Mouse (Mus musculus) embryonic facial prominence, embryonic 10.5 days (tissue): Measurements from ENCODE around the gene Gm17428. TPM values are rescaled to one million over a fixed set of nuclear protein-coding genes. Genes with fewer than 3 reads are reported as not detected.

Source experiments
- DNase-seq: peaks from one replicate; pipeline ENCODE4 v3.0.0-alpha.2; 2017; ENCODE audit warnings: low spot score
- H3K27ac ChIP-seq: fragments of 300-500 bp; sonication (generic); replicated peaks from 2 replicates; pipeline ENCODE4 v1.5.1; 2016; ENCODE audit warnings: mild to moderate bottlenecking
- H3K27me3 ChIP-seq: fragments of 300-500 bp; sonication (generic); replicated peaks from 2 replicates; pipeline ENCODE4 v1.6.1; 2016; ENCODE audit warnings: low read depth, mild to moderate bottlenecking; ENCODE audit not compliant: poor library complexity, severe bottlenecking
- H3K36me3 ChIP-seq: fragments of 300-500 bp; sonication (generic); replicated peaks from 2 replicates; pipeline ENCODE4 v1.6.1; 2016; ENCODE audit warnings: mild to moderate bottlenecking, moderate library complexity
- H3K4me1 ChIP-seq: fragments of 300-500 bp; sonication (generic); 2 replicates; pipeline ENCODE4 v1.6.1; 2016
- H3K4me3 ChIP-seq: fragments of 300-500 bp; sonication (generic); 2 replicates; pipeline ENCODE4 v1.5.1; 2016; ENCODE audit warnings: mild to moderate bottlenecking, moderate library complexity
- H3K9me3 ChIP-seq: fragments of 300-500 bp; sonication (generic); 2 replicates; pipeline ENCODE4 v1.6.1; 2016; ENCODE audit warnings: mild to moderate bottlenecking
- WGBS: fragments of 180-500 bp; shearing (Covaris S2); methylation state at CpG from one replicate; pipeline ENCODE4 v1.1.7; 2016; 5-methylcytosine and 5-hydroxymethylcytosine counted together
- polyA plus RNA-seq: library from polyadenylated mRNA; unstranded; fragments of >200 nt; fragmentation: Nextera tagmentation; extraction: Ambion mirVana; gene quantifications from 2 replicates; pipeline ENCODE4 v1.2.1, GENCODE M21; 2016

The Gm17428 gene
- not detected in 2 replicates for polyA plus RNA-seq

DNA sequence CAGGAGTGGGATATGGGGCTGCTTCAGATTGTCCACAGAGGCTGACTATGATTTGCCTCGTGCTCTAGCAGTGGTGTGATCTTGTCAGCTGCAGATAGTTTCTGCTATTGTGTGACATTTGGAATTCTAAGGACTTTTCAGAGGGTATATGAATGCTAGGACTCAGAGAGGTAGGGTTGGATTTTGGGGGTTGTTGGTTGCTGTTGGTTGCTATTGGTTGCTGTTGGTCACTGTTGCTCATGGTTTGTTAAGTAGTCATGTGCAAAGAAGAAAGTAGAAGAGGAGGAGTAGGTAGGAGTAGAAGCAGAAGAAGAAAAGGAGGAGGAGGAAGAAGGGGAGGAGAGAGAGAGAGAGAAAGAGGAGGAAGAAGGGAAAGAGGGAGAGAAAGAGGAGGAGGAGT, at the start of gene Gm17428:
Gene Gm17428, plus strand, starts transcription at position 301 of the 400 bp plus-strand sequence.
- Histone ChIP-seq H3K27me3 (0 out of 2 replicates have a peak, but pooled peaks cover 3% of the 10 kb centered on the region), H3K4me1 (peaks cover 4% of the 10 kb centered on the region; the same call in 1 of the 2 replicates), H3K27ac (no peak within 1 kb of the TSS), H3K4me3 (no peak within 1 kb of the TSS), H3K36me3 (no peaks in the 10 kb centered on the region), H3K9me3 (no peaks in the 10 kb centered on the region)
- 63% methylated on average over 1 of the region's 1 CpGs for WGBS
- DNase-seq, result no peak

DNA sequence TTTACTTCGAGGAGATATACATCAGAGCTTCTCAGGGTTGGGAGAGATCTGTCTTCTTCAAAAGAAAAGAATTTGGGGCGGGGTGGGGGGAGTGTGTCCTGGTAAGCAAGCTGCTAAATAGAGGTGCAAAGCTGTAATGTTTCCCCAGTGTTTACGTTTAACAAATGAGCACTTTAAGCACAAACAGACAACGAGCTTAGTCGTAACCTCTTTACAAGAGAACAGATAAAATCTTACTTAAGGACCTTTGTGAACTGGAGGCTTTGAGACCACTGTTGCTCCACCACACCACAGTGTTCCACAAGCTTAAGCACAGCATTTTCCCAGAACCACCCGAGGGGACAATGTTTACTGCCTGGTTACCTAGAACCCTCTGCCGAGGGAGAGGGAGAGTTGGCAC, 49.4 kb upstream of the Gm17428 start:
- Histone ChIP-seq H3K27ac (peak overlapping the region; percentile 100), H3K4me3 (peak overlapping the region; percentile 72), H3K4me1 (peaks cover 69% of the 10 kb centered on the region), H3K27me3 (peaks cover 11% of the 10 kb centered on the region), H3K36me3 (peaks cover 15% of the 10 kb centered on the region), H3K9me3 (peaks cover 2% of the 10 kb centered on the region; the same call in 1 of the 2 replicates)
- 14% methylated on average over 7 of the region's 7 CpGs for WGBS
- DNase-seq, result peak; percentile 18

DNA sequence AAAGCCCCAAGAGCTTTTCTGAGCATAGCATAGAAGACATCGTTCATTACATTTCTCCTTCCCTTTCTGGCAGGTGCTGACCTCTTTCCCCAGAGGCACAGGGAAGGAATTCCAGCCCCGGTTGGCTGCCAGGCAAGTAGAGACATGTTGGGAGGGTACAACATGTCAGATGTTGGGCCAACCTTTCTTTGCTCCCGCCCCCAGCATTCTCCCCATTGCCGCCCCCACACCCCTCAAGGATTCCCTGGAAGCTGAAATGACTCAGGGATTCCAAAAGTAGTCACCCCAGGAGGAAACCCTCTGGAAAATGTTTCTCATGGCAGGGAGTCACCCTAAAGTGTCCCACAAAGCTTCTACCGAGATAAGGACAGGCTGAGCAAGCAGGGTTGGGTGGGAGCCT, 46.9 kb upstream of the Gm17428 start:
- peaks cover 11% of the 10 kb centered on the region for H3K27me3 ChIP-seq
- peaks cover 62% of the 10 kb centered on the region for H3K4me1 ChIP-seq
- no peak for DNase-seq
- 76% methylated on average over 5 of the region's 5 CpGs for WGBS
- no peak overlapping the region for H3K4me3 ChIP-seq
- no peaks in the 10 kb centered on the region for H3K36me3 ChIP-seq
- no peaks in the 10 kb centered on the region for H3K9me3 ChIP-seq
- 0 out of 2 replicates have a peak overlapping the region, but pooled peaks have one; percentile 44 for H3K27ac ChIP-seq

DNA sequence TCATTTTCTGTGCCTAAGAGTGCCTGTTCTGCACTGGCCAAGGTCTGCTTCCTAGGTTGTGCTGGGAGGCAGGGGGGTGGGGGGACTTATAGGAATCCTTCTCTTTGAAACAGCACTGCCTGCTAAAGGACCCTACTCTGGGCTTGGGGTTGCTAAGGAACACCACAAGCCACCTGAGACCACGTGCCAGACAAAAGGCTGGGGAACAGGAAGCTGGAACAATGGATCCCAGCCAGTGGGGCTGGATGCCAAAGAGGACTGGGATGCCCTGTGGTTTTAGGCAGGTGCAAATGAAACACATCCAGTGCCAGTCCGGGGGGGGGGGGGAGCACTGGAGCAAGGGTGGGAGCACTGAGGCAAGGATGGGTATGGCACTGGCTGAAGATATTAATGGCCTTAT, 46.3 kb upstream of the Gm17428 start:
- no peaks in the 10 kb centered on the region for H3K9me3 ChIP-seq
- H3K4me1 ChIP-seq, result peaks cover 60% of the 10 kb centered on the region
- H3K27ac ChIP-seq, result peak overlapping the region; percentile 44; the same call in 1 of the 2 replicates
- no peak overlapping the region for H3K4me3 ChIP-seq
- DNase-seq, result no peak
- no peaks in the 10 kb centered on the region for H3K36me3 ChIP-seq
- peaks cover 11% of the 10 kb centered on the region for H3K27me3 ChIP-seq
- 30% methylated on average over 2 of the region's 2 CpGs for WGBS

DNA sequence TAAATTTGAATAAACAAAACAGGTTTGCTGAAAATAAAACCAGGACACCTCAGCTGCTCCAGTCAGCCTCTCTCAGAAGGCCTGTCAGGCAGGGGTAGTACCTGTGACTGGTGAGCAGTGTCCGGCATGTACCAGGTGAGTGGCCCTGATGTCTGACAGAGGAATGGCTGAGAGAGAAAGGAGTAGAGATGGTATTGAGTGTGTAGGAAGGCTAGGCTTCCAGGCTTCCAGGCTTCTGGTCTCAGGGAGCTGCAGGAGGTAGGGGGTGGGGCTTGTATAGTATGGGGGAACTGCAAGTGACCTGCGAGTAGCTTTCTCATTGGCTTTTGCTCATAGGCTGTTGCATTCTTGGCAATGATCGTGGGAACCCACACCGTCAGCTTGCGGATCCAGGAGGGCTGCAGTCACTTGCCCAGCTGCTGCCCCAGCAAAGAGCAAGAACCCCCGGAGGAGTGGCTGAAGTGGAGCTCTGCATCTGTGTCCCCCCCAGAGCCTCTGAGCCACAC, 44.0 kb upstream of the Gm17428 start, which contains the start of gene Il25:
Gene Il25, plus strand, starts transcription at position 51 of the 506 bp plus-strand sequence.
- H3K9me3 ChIP-seq, result no peaks in the 10 kb centered on the region
- no peaks in the 10 kb centered on the region for H3K36me3 ChIP-seq
- WGBS, result 35% methylated on average over 6 of the region's 6 CpGs
- H3K27me3 ChIP-seq, result peaks cover 11% of the 10 kb centered on the region
- H3K4me3 ChIP-seq, result no peak within 1 kb of the TSS
- peak within 1 kb of the TSS; percentile 49; the same call in 1 of the 2 replicates for H3K27ac ChIP-seq
- peak; percentile 20 for DNase-seq
- peaks cover 51% of the 10 kb centered on the region for H3K4me1 ChIP-seq

DNA sequence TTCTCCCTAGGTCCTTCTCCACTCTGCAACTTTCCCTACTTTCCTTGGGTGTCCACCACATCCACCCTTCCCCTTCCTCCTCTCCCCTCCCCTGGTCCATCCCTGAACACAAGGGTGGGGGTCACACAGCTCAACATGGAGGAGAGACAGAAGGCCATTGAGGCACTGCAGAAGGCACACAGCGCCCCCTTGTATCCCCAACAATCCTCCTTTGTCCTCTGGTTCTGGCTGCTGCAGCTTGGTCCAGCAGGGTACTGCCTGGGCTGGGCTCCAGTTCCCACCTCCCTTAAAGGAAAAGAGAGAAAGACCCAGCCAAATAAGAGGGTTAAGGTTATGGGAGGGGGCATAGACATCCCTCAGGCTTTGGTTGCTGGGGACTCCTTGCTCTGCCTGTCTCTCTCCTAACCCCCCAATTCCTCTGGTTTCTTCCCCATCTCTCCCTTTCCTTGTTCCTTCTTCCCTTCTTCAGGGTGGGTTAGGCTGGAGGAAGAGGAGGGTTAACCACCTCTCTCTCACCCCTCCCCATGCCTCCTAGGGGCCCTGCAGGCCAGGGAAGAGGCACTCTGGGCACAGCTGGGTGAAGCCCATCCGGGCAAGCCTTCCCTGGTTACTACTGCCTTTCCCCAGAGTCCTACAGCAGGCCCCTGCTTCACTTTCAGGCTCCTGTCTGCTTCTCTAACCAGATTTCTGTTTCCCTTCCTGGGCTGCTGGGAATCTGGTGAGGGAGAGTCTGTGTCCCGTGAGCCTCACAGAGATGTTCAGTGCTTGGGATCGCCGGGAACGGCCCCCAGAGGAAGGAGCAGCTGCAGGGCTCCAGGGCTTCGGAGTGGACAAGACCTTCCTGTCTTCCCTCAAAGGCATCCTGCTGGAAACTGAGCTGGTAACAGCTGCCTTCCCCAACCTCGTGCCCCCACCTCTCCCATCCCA, 40.6 kb upstream of the Gm17428 start, which contains the start of gene Cmtm5:
Gene Cmtm5, plus strand, starts transcription at position 358 of the 927 bp plus-strand sequence.
- DNase-seq, result peak; percentile 38
- WGBS, result 21% methylated on average over 8 of the region's 8 CpGs
- no peaks in the 10 kb centered on the region for H3K36me3 ChIP-seq
- H3K27me3 ChIP-seq, result no peaks in the 10 kb centered on the region
- peak within 1 kb of the TSS; percentile 26; the same call in 1 of the 2 replicates for H3K4me3 ChIP-seq
- H3K27ac ChIP-seq, result peak within 1 kb of the TSS; percentile 84
- H3K4me1 ChIP-seq, result peaks cover 38% of the 10 kb centered on the region
- no peaks in the 10 kb centered on the region for H3K9me3 ChIP-seq

DNA sequence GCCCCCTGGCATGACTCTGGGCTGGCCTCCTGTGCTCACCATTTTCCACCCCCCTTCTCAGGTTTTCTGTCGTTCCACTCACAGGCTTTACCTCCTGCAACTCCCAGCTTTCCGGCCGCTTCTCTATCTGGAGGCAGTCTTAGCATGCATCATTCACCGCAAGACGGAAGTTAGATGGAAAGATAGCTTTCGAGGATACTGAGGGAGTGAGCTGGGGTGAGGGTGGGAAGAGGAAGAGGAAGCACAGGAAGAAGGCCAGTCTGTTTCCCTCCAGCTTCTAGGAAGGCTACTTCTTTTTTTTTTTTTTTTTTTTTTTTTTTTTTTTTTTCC, 39.9 kb upstream of the Gm17428 start:
- no peaks in the 10 kb centered on the region for H3K36me3 ChIP-seq
- no peaks in the 10 kb centered on the region for H3K9me3 ChIP-seq
- H3K27ac ChIP-seq, result peak overlapping the region; percentile 84
- no peak for DNase-seq
- peaks cover 34% of the 10 kb centered on the region for H3K4me1 ChIP-seq
- no peaks in the 10 kb centered on the region for H3K27me3 ChIP-seq
- WGBS, result 42% methylated on average over 6 of the region's 6 CpGs
- peak overlapping the region; percentile 26; the same call in 1 of the 2 replicates for H3K4me3 ChIP-seq

DNA sequence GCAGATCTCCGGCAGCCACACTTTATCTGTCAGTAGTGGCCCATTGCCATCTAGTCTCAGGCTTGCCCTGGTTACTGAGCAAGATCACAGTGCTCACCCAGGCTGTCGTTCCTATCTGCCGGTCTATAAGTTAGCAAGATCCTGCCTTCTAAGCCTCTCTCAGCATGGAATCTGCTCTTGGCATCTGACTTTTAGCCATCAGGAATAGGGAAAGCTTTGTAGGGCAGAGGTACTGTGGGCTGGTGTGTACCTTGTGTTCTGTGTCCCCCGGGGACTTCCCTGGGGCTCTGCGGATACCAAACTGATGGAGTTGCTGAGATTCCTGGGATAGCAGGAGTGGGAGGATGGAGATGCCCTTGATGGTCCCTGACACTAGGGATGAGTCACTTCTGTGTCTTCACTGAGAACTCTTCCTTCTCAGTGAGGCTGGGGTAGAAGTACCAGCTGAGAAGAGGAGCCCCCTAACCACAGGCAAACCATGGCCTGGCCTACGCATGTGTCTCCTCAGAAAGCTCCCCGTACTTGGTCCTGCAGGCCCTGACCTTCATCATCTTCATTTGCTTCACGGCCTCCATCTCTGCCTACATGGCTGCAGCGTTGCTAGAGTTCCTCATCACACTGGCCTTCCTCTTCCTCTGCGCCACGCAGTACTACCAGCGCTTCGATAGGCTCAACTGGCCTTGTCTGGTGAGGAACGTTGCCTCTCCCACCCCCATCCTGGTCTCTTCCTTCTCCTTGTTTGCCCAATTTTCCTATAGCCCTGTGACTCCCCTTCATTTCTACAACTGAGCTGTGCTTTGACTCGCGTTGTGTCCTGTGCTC, 39.2 kb upstream of the Gm17428 start:
- Histone ChIP-seq H3K36me3 (no peaks in the 10 kb centered on the region), H3K27me3 (no peaks in the 10 kb centered on the region), H3K9me3 (no peaks in the 10 kb centered on the region), H3K4me1 (peaks cover 32% of the 10 kb centered on the region), H3K27ac (no peak overlapping the region), H3K4me3 (no peak overlapping the region)
- no peak for DNase-seq
- 90% methylated on average over 16 of the region's 16 CpGs for WGBS

DNA sequence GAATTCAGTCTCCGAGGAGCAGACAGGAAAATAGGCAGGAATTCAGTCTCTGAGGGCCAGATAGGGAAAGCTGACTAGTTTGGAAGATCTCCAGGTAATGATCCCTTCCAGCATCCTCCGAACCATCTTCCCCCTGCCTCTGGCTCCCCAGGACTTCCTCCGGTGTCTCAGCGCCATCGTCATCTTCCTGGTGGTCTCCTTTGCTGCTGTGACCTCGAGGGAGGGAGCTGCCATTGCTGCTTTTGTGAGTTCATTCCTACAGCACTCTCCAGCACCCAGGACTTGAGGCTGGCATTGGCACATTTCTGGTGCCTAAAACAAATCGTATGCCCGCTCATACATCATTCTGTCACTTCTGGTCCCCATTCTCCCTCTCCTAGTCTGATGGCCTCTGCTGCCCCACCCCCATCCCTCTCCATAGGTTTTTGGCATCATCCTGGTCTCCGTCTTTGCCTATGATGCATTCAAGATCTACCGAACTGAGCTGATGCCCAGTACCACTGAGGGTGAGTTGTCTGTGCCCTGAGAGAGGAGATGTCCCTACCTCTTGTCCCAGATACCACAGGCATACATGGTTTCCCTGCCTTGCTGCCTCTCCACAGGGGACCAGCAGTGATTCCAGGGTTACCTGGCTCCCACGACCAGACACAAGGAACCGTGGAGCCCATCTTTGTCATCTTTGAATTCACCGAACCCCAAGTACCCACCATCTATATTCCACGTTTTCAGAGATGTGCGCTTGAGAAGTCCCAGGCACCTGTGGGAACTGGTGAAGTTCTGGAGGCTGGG, 38.1 kb upstream of the Gm17428 start:
- H3K4me3 ChIP-seq, result no peak overlapping the region
- no peak for DNase-seq
- no peaks in the 10 kb centered on the region for H3K36me3 ChIP-seq
- 76% methylated on average over 15 of the region's 15 CpGs for WGBS
- no peak overlapping the region for H3K27ac ChIP-seq
- H3K27me3 ChIP-seq, result no peaks in the 10 kb centered on the region
- H3K9me3 ChIP-seq, result no peaks in the 10 kb centered on the region
- peaks cover 22% of the 10 kb centered on the region for H3K4me1 ChIP-seq

DNA sequence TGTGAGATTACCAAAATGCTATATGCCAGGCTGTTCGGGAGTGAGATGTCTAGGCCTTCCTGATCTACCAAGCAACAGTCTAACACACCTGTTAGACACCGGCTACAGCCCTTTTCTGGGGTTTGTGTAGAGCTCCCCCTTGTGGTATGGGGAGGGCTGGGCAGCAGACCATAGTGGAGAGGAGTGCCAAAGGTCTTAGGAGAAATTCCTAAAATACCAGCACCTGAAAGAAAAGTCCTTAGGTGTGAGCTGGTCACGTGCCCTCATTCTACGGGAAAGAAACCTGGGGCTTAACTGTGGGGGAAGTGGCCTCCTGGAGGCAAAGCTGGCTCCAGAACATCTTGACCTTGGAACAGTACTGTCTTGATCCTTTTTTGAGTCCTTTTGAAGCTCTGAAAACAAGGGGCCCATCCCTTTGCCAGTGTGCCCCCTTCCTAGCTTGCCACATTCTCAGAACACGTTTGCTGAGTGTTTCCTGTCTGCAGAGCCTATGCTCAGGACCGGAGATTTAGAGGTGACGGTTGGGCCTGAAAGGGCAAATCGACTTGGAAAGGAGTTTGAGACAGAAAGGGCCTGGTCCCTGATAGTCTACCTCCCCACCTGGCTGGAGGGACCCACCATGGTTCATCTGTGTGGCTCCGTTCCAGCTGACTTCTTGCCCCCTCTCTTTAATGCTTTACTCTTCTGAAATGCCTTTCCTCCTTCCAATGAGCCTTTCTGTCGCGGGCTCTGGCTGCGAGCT, 37.1 kb upstream of the Gm17428 start:
- Histone ChIP-seq H3K4me1 (peaks cover 22% of the 10 kb centered on the region), H3K27ac (no peak overlapping the region), H3K36me3 (no peaks in the 10 kb centered on the region), H3K9me3 (no peaks in the 10 kb centered on the region), H3K27me3 (no peaks in the 10 kb centered on the region), H3K4me3 (no peak overlapping the region; the same call in 1 of the 2 replicates)
- DNase-seq, result peak; percentile 79
- WGBS, result 51% methylated on average over 12 of the region's 12 CpGs

DNA sequence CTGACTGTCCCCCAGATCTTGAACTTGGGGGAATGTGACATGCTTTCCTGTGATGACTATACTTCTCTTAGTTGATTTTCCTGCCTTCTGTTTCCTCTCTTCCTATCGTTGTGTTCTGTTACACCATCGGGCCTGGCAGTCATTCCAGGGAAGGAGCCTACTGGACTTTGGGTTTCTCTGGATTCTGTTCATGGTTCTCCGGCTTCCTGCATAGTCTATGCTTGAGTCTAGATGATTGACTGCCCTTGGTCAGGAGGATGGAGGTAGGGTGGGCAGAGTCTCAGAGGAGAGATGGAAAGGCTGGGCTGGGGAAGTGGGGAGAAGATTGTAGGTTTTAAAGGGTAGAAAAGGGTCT, 36.6 kb upstream of the Gm17428 start:
- Histone ChIP-seq H3K4me1 (peaks cover 20% of the 10 kb centered on the region), H3K9me3 (no peaks in the 10 kb centered on the region), H3K27ac (no peak overlapping the region), H3K4me3 (no peak overlapping the region), H3K27me3 (no peaks in the 10 kb centered on the region), H3K36me3 (no peaks in the 10 kb centered on the region)
- no peak for DNase-seq
- 75% methylated on average over 3 of the region's 3 CpGs for WGBS
